Mouse (Mus musculus) left cerebral cortex, postnatal 25 days (tissue): Measurements from ENCODE around the gene Cracr2a. TPM values are rescaled to one million over a fixed set of nuclear protein-coding genes. Genes with fewer than 3 reads are reported as not detected.

Source experiments
- DNase-seq, 2 experiments: peaks; one replicate each; pipeline ENCODE4 v3.0.0; 2022; ENCODE audit warnings: low spot score in 2 of 2, mixed read lengths in 1 of 2
- intact Hi-C: fragments of 180-260 bp; cut with DNase I; formaldehyde crosslinking; loops from one replicate; pipeline ENCODE4 v1.15.1; 2025
- total RNA-seq, 2 experiments: library from RNA; stranded (reverse); gene quantifications; 2 replicates each; pipeline ENCODE4 v1.2.3; 2021

Gene Cracr2a
- total RNA-seq, 2 experiments from 2014 or later = 1.8 to 2.8 TPM

- intact Hi-C loops = no loop called here
- no peak for DNase-seq
Observed at GRCm38 (mm10) chr6:127614083-127614984, 53.2 kb downstream of the Cracr2a start.

GRCm38 (mm10) chr6:127616623-127617022, 55.5 kb downstream of the Cracr2a start:
- intact Hi-C loops = loop anchor here (5.0 kb wide), 1 partner anchor 331 kb away; no protein-coding TSS in a partner anchor
- no peak for DNase-seq

DNA sequence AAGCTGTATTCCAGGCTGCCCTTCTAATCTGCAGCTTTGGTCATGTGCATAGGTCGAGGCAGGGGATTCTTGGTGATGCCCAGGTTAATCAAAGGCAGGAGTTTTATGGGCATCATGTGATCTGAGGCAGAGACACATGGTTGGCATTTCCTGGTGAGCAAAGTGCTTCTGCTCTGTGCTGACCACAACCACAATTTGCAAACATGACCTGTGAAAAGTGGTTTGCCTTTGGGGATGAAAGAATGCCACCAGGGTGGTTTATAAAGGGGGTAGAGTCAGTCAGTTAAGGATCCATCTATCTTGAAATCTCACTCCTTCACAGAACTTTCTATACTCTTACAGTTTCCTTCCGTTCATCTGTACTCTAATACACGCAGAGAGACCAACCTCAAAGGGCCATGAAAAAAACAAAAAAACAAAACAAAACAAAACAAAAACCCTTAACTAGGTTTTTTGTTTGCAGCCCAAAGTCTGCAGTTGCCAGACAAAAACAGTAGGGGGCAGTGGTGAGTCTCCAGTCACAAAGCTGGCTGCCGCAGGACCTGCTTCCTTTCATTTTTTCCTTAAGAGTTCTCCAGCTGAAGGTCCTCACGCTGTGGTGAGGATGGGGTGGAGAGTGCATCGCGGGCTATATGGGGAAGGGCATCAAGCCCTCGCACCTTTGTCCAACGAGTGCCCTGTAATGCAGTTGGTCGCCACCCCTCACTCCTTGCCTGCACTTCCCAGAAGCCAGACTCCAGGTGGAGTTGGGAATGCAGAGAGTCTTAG, 56.3 kb downstream of the Cracr2a start:
- peak; percentile 39 to 57 for DNase-seq
- intact Hi-C loops = loop anchor here (5.0 kb wide), 1 partner anchor 330 kb away; no protein-coding TSS in a partner anchor

DNA sequence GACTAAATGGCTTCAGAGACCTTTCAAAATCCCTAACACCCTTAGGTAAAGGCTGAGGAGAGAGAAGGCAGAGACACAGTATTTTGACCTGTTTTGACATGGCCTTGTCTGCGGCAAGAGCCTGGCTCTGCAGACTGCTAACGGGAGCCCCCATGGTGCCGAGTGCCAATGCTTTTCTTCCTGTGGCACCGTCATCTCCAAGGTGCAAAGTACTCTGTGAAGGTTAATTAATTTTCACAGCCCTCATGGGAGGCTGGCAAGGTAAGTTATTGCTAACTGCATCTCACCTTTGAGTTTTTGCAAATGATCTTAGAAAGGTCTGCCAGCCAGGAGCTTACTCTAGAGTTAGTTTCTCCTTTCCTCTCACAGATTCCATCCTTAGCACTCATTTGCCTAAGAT, 57.5 kb downstream of the Cracr2a start:
- DNase-seq = no peak
- intact Hi-C loops = loop anchor here (5.0 kb wide), 1 partner anchor 329 kb away; no protein-coding TSS in a partner anchor

- DNase-seq = peak; percentile 72
- intact Hi-C loops = loop anchor here (5.0 kb wide), 1 partner anchor 302 kb away; no protein-coding TSS in a partner anchor
Observed at GRCm38 (mm10) chr6:127625135-127625534, 64.0 kb downstream of the Cracr2a start.

GRCm38 (mm10) chr6:127627453-127627852, 66.3 kb downstream of the Cracr2a start:
- intact Hi-C loops = loop anchor here (5.0 kb wide), 1 partner anchor 300 kb away; no protein-coding TSS in a partner anchor
- peak in 1 of 2 experiments; percentile 15 for DNase-seq

- peak in 1 of 2 experiments; percentile 37 for DNase-seq
- intact Hi-C loops = loop anchor here (5.0 kb wide), 1 partner anchor 298 kb away; no protein-coding TSS in a partner anchor
Observed at GRCm38 (mm10) chr6:127629249-127629648, 68.1 kb downstream of the Cracr2a start.

GRCm38 (mm10) chr6:127634858-127635257, 73.7 kb downstream of the Cracr2a start:
- intact Hi-C loops = no loop called here
- no peak for DNase-seq

DNA sequence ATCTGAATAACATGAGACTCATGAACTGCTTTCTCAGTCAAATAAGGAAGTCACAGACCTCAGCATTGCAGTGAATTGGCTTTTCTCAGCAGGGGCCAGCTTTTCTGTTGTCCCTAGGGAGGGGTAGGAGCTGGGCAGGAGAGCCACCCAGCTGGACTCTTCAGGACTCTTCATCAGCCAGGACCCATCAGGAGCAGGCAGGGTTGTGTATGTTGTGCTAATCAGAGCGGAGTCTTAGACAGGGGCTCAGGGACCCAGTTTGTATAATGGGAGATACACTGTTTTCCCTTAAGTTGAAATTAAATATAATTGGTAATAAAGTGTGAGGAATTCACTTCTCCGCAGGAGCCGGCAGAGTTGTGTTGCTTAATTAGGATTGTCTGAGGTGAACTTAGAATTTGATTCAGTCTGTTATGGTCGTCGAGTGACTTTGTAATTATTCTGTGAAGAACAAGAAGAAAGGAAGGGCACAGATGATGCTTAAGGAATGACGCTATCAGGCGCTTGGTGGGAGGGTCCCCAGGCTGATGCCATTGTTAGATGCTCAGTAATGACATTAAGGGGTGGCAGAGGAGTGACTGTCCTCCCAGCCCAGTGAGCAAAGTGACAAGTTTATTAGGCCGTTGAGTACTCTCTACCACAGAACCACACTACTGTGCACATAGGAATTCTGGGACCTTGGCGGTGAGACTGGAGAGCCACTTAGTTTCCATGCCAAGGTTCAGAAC, 74.5 kb downstream of the Cracr2a start:
- no peak for DNase-seq
- intact Hi-C loops = no loop called here

GRCm38 (mm10) chr6:127641077-127641801, 80.1 kb downstream of the Cracr2a start:
- peak in 1 of 2 experiments; percentile 43 for DNase-seq
- intact Hi-C loops = no loop called here

- no peak for DNase-seq
- intact Hi-C loops = no loop called here
Observed at GRCm38 (mm10) chr6:127655988-127656387, 94.8 kb downstream of the Cracr2a start.

GRCm38 (mm10) chr6:127657152-127657551, 96.0 kb downstream of the Cracr2a start:
- DNase-seq = peak in 1 of 2 experiments; percentile 69
- intact Hi-C loops = no loop called here

- intact Hi-C loops = no loop called here
- DNase-seq = no peak
Observed at GRCm38 (mm10) chr6:127659472-127659871, 98.3 kb downstream of the Cracr2a start.

DNA sequence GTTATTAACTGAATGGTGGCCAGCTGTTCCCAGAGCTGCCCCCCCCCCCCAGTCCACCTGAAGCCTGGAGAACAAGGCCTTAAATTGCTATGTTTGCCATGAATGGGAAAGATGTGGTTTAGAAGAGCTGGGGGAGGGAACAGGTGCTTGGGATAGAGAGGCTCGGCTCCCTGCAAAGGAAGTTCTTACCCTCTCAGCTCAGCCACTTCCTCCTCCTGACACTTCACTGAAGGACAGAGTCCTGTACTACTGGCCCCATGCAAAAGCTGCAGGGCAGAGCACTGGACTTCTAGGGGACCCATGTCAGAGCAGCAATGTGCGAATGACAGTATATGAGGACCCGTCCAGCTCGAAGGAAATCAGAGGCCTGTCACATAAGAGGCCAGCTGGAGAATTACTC, 98.8 kb downstream of the Cracr2a start:
- intact Hi-C loops = loop anchor here (5.0 kb wide), 2 partner anchors 182 to 267 kb away; no protein-coding TSS in a partner anchor
- DNase-seq = no peak

DNA sequence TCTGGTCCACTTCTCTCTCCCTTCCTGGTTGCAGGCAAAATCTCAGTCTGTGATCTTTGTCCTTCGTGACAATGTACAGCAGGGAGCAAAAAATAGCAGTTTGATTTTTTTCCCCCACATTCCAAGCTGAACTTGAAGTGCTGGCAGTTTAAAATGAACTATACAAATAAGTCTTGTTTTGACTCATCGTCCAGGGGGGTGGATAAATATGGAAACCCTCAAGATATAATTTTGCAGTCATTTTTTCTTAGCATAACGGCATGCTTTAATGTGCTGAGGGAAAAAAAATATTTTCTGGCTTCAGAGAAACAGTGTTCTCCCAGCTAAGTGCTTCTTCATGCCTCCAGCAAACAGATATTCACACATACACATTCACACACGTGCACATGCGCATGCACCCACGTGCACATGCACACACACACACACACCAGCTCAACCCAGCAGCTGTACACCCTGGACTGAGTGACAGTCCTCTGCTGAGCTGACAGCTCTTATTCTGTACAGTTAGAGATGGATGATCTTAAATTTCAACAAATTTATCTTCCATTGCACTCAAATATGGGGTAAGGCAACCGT, 100.7 kb downstream of the Cracr2a start:
- peak; percentile 50 to 88 for DNase-seq
- intact Hi-C loops = loop anchor here (5.0 kb wide), 2 partner anchors 180 to 265 kb away; no protein-coding TSS in a partner anchor

DNA sequence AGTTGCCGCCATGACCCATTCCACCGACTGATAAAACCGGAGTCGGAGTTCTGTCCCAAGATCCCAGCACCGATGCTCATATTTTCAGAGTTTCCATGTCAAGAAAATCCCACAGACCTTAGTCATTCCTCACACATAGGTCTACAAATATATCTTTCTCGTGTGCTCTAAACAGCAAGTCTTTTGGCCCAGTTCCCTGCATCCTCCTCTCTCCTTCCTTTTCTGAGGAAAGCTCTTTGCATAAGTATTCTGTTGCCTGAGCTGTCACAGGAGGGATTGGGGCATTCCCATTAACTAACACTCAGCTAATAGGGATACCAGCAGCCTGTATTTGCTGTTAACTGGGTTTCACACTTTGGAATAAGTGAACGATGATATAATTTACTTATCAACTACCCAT, 102.1 kb downstream of the Cracr2a start:
- peak; percentile 49 to 95 for DNase-seq
- intact Hi-C loops = loop anchor here (1.0 to 5.0 kb wide), 3 partner anchors 106 to 264 kb away; partner anchors contain the start of gene Prmt8

- intact Hi-C loops = no loop called here
- peak in 1 of 2 experiments; percentile 51 for DNase-seq
Observed at GRCm38 (mm10) chr6:127669313-127669712, 108.2 kb downstream of the Cracr2a start.

DNA sequence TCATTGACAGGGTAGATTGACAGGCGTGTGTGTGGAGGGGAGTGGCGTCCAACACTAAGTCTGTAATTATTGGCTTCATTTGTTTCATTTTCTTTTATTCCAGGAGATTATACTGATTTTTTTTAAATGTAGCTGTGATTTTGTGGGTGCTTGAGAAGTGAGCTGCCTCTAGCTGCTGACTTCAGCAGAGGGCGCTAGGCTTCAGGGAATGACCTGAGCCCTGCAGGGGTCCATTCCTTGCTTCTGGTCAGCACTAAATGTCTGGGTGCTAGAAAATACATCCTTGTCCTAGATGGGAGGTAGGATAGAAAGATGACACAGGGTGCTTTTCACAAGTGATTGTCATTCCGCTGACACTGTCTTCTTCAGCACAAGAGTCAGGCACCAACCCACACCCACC, 108.9 kb downstream of the Cracr2a start:
- intact Hi-C loops = no loop called here
- no peak for DNase-seq
